Mouse (Mus musculus): ENCODE measurements around the gene Ankrd23. TPM values are rescaled to one million over a fixed set of nuclear protein-coding genes. Genes with fewer than 3 reads are reported as not detected.

Gene Ankrd23
- total RNA-seq, 2 experiments from 2014 or later = 6.1 to 6.3 TPM

DNA sequence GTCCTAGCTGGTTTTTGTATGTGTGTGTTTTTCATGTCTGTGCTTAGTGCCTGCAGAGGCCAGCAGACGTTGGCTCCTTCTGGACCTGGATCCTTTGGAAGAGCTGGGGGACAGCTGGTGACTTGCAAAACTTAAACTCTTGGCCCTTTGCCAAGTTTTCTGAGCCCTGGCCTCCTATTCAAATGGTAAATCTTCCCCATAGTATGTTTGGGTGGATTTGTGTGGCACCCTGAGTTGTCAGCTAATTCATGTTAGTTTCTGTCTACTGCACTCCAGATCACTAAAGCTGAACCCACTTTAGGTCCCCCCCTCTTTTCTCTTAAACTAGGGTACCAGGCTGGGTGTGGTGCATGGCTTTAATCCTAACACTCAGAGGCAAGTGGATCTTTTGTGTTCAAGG lies 8.3 kb downstream of the Ankrd23 start:
- intact Hi-C loops (cut with DNase I) = no loop called here
- no peak for DNase-seq (ENCODE audit: low spot score in 2 of 2)

DNA sequence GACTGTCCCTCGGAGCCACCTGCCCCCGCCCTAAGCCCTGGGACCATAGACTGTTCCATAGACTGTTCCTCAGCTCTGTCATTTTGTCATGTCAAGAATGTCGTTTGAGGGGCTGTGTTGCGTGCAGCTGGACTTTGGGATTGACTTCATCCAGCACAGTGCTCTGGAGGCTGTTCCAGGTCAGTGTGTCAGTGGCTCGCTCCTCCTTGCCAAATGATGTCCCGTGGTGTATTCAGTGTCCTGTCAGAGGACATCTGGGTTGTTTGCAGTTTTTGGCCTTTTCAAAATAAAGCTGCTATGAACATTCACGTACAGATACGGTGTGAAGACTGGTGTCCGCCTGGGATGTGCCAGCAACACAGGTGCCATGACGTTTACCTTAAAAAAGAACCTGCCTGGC lies 9.8 kb downstream of the Ankrd23 start:
- no peak for DNase-seq (ENCODE audit: low spot score in 2 of 2)
- intact Hi-C loops (cut with DNase I) = no loop called here

DNA sequence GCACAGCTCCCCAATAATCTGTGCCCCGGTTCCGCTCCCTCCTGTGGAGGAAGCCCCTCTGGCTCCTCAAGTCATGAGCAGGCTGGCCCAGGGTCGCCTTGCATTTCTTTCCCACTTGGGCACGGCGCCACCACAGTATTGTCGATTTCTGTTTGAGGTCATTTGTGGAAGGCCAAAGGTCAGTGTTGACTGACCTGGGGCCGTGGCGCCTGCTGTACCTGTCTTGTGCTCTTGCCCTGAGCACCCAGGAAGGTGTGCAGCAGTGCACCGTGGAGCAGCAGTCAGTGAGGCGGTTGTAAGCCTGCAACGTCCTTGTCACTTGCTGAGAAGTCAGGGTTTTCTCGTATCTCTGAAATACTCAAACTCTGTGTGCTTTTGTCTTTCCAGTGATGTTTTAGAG lies 10.9 kb downstream of the Ankrd23 start:
- intact Hi-C loops (cut with DNase I) = no loop called here
- DNase-seq (ENCODE audit: low spot score in 2 of 2) = no peak

DNA sequence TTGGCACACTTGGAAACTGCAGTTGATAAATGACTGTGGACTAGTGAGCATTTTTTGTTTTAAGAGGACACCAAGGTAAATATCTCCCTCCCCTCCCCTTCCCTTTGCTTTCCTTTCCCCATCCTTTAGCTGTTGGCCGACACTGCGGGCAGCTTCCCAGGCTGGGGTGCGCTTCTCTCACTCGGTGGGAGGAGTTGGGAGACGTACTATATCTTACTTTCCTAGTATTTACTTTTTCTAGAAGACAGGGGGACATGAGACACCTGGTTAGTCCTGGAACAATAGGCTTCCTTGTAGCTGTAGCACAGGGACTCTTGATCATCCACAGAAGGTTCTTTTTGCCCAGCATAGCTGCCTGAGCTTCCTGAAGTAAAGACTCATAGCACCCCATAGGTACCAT lies 12.6 kb downstream of the Ankrd23 start:
- intact Hi-C loops (cut with DNase I) = no loop called here
- DNase-seq (ENCODE audit: low spot score in 2 of 2) = no peak

DNA sequence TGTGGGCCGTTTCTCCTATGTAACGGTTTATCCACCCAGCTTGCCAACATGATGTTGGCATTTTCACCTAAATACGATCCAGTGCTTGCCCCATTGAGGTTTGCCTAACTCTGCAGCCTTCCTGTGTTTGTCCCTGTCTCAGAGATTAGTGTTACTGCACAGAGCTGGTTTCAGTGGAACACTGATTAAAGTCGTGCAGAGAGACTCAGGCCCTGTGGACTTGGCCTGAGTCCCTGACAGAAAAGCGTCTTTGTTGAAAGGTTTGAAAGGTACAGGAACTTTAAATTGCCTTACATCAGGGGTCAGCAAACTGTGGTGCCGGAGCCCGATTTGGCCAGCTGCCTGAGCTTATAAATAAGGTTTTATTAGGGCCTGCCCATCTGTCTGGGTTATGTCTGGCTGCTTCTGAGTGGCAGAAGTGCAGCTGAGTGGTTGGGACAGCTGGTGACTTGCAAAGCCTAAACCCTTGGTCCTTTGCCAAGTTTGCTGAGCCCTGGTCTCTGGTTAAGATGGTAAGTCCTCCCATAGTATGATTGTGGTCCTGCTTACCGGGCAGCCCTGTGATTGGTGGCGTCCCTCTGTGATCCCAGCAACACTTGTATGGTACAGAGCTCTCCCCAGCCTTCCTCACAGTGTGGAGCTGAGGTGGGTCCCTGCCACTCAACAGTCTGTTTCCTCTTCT lies 13.2 kb downstream of the Ankrd23 start:
- intact Hi-C loops (cut with DNase I) = no loop called here
- no peak for DNase-seq (ENCODE audit: low spot score in 2 of 2)

DNA sequence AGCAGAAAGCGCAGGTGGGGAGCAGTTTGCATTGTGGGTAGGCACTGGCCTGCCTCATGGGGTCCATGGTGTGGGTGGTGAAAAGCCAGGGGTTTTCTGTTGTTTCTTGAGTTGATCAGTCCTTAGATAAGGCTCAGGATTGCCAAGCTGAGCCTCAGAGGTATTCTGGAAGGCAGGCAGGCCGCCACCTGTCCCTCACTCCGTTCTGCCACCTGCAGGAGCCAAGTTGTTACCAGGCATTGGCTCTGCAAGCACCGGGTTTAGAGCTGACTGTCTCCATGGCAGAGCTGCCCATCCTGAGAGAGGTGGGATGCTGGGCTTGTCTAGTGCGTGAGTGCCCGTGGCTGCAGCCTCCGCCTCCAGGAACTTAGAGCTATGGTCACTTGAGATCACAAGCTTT lies 14.5 kb downstream of the Ankrd23 start:
- no peak for DNase-seq (ENCODE audit: low spot score in 2 of 2)
- intact Hi-C loops (cut with DNase I) = no loop called here

DNA sequence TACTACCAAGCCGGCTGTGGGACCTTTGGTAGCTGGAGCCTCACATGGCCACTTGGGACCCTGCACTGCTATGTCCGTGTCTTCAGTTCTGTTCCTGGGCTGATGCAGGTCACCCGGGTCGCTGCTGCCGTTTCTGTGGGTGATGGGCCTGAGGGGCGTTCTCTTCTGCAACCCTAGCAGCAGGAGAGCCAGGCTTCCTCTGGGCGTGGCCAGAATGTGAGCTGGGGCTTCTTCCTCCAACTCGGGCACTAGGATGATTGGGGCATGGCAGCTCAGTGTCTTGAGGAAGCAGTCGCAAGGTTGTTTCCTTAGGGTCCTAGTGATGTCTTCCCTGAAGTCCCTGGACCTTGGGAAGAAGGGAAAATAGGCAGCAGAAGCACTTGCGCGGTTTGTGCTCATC lies 17.1 kb downstream of the Ankrd23 start:
- DNase-seq (ENCODE audit: low spot score in 2 of 2) = no peak
- intact Hi-C loops (cut with DNase I) = no loop called here

DNA sequence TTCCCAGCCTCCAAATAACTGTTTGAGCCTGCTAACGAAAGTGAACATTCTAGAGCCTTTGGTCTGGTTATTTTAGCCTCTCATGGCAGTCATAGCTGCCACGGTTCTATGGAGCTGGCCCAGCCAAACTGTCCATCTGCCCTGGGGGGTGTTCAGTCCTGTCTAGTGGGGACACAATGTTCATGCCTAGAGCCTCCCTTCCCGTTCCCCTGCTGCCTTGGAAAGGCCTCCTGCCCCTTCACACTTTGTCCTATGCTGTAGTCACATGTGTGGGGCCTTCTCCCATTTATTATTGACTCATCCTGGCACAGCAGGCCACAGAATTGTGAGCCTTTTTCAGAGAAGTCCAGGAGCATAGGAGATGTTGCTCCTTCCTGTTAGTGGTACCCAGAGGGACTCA lies 18.4 kb downstream of the Ankrd23 start:
- intact Hi-C loops (cut with DNase I) = no loop called here
- DNase-seq (ENCODE audit: low spot score in 2 of 2) = no peak

DNA sequence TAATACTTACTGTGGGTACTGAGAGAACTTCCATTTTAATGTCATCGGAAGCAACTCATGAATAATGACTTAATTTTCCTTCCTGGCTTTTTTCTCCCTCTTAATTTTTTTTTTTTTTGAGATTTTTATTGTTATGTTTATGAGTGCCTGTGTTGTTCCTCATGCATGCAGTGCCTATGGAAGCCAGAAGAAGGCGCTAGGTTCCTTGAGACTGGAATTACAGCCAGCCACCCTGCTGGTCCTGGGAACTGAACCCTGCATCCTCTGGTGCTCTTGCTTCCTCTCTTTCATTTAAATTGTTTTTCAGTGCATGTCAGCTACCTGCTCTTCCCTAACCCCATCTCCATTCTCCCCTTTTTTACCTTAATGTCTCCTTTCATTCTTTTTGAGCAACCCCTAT lies 23.0 kb downstream of the Ankrd23 start:
- intact Hi-C loops (cut with DNase I) = loop anchor here (5.0 kb wide), 2 partner anchors 71 to 146 kb away; partner anchors contain the start of gene Kansl3
- no peak for DNase-seq (ENCODE audit: low spot score in 2 of 2)

DNA sequence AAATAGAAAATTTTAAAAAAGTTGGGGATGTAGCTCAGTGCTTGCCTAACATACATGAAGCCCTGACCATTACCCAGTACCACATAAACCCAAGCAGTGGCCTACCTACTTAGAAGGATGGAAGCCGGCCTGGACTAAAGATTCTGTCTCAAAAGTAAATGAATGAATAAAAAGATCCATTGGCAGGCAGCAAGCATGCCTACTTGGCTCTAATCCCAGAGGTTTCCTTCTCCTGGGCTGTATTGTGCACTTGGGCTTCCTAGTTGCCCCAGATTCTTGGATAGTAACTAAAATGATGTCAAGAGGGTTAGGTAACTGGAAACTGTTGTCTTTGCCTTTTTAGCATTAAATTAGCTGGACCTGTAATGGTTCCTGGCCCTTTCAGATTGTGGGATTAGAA lies 23.4 kb downstream of the Ankrd23 start:
- DNase-seq (ENCODE audit: low spot score in 2 of 2) = peak in 1 of 2 experiments; percentile 43
- intact Hi-C loops (cut with DNase I) = loop anchor here (5.0 kb wide), 2 partner anchors 71 to 146 kb away; partner anchors contain the start of gene Kansl3

DNA sequence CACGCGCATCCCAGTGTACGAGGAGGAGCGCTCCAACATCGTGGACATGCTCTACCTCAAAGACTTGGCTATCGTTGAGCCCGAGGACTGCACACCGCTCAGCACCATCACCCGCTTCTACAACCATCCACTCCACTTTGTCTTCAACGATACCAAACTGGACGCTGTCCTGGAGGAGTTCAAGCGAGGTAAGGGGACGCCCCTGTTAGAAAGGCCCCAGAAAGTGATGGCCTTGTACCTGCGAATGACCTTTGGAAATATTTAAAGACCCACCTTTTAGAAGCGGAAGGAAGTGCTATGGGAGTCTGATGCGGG lies 23.8 kb downstream of the Ankrd23 start:
- DNase-seq (ENCODE audit: low spot score in 2 of 2) = no peak
- intact Hi-C loops (cut with DNase I) = loop anchor here (5.0 kb wide), 2 partner anchors 71 to 146 kb away; partner anchors contain the start of gene Kansl3

DNA sequence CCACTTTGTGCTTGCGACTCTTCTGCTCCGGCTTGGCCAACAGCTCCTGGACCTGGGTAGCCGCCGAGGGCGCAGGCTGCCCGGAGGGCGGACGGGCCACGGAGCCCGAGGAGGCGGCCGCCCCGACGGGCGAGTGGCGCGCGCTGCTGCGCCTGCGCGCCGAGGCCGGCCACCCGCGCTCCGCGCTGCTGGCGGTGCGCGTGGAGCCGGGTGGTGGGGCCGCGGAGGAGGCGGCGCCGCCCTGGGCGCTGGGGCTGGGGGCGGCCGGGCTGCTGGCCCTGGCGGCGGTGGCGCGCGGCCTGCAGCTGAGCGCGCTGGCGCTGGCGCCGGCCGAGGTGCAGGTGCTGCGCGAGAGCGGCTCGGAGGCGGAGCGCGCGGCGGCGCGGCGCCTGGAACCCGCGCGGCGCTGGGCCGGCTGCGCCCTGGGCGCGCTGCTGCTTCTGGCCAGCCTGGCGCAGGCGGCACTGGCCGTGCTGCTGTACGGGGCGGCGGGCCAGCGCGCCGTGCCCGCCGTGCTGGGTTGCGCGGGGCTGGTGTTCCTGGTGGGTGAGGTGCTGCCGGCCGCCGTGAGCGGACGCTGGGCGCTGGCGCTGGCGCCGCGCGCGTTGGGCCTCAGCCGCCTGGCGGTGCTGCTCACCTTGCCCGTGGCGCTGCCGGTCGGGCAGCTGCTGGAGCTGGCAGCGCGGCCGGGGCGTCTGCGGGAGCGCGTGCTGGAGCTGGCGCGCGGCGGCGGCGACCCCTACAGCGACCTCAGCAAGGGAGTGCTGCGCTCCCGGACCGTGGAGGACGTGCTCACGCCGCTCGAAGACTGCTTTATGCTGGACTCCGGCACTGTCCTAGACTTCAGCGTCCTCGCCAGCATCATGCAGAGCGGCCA lies 24.4 kb downstream of the Ankrd23 start:
- peak; percentile 53 to 56 for DNase-seq (ENCODE audit: low spot score in 2 of 2)
- intact Hi-C loops (cut with DNase I) = loop anchor here (5.0 kb wide), 2 partner anchors 70 to 145 kb away; partner anchors contain the start of gene Kansl3

DNA sequence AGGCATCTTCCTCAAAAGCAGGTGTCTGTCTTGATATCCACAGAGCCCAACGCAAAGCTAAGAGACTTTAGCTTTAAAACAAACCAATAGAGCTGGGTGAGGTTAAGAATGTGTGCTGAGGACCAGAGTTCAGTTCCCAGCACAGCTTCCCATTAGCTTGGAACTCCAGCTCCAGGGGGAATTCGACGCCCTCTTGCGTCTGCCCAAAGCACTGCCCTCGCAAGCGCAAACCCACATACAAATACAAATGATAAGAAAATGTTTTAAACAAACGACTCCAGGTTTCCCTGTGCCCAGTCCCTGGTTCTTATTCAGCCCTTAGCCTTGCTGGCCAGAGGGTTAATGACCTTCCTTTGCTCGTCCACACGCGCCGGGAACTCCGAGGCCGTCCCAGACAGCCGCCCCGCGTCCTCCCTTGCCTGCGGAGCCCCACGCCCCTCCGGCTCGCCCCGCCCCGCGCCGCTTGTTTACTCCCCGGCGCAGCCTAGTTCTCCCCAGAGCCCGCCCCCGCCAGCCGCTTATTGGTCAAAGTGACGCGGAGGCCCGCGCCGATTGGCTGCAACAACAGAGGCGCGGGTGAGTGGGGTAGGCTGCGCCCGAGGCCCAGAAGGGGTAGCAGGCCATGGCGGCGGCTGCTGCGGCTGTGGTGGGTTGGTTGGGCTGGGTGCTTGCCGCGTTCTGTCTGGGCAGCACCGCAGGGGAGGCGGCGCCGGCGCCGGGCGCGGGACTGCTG lies 25.2 kb downstream of the Ankrd23 start, which contains the start of gene Cnnm3:
TSS of gene Cnnm3 (plus strand) at position 579 of the 733 bp plus-strand sequence.
- intact Hi-C loops (cut with DNase I) = loop anchor here (5.0 kb wide), 2 partner anchors 69 to 144 kb away; partner anchors contain the start of gene Kansl3
- DNase-seq (ENCODE audit: low spot score in 2 of 2) = peak; percentile 98 to 99

DNA sequence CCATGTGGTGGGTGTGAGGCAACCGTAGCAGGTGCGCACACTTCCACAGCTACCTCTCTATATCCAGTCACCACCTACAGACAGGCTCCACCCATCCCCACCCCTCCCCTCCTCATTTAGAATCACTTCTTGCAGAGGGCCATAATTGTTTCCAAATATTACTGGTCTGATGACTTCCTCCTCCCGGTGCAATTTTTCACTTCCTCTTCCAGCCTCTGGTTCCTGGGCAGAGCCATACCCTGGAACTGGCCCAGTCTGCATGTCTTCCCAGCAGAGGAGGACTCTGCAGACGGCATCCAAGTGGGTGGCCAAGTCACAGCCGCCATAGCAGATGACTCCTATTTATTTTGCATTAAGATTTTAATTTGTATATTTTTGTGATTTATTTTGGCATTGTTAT lies 28.4 kb downstream of the Ankrd23 start:
- intact Hi-C loops (cut with DNase I) = no loop called here
- DNase-seq (ENCODE audit: low spot score in 2 of 2) = no peak

DNA sequence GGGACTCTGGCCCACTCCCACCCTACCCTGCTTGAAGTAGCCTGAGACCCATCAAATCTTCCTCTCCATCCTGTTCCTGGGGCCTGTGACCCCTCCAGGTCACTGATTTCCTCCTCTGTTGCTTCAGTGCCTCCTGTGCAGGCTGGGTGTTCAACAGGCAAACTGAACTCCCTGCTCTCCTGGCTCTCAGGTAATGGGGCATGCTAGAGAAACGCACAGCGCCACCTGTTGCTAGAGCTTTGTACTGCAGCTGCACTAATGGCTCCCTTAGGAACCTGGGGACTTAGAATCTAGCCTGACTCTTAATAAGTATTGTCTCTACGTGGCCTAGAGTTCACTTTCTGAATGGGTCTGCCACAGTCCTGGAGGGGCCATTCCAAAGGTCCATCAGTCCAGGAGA lies 35.4 kb downstream of the Ankrd23 start:
- DNase-seq (ENCODE audit: low spot score in 2 of 2) = peak; percentile 68 to 69
- intact Hi-C loops (cut with DNase I) = loop anchor here (1.0 kb wide), 1 partner anchor 178 kb away; no protein-coding TSS in a partner anchor

DNA sequence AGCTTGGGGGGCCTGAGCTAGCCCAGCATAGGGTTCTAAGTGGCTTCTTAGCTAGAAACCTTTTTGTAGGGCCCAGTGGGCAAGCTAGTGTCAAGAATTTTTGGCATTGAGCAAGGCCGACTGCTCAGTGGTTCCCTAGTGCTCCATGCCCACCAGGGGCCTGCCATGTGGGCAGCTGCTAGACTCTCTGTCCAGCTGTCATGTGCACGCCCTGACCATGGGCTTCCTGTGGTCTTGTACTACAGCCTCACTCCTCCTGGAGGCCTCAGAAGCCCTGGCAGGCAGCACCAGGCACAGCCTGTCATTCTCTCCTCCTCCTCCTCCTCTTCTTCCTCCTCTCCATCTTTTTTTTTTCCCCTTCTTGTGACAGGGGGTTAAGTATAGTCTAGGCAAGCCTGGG lies 39.4 kb downstream of the Ankrd23 start:
- intact Hi-C loops (cut with DNase I) = no loop called here
- no peak for DNase-seq (ENCODE audit: low spot score in 2 of 2)

DNA sequence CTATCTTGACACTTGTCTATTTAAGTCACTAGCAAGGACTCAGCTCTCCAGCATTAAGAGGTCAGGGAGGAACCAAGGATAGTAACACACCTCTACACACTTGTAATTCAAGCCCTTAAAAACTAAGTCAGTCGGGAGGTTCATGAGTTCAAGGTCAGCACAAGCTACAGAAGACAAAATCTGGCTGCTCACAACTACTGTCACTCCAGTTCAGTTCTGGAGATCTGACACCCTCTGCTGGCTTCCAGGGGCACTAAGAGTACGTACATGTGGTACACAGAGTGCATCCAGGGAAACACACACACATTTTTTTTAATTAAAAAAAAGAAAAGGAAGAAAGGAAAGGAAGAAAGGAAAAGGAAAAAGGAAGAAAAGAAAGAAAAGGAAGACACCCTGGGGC lies 40.0 kb downstream of the Ankrd23 start:
- DNase-seq (ENCODE audit: low spot score in 2 of 2) = peak in 1 of 2 experiments; percentile 37
- intact Hi-C loops (cut with DNase I) = no loop called here

DNA sequence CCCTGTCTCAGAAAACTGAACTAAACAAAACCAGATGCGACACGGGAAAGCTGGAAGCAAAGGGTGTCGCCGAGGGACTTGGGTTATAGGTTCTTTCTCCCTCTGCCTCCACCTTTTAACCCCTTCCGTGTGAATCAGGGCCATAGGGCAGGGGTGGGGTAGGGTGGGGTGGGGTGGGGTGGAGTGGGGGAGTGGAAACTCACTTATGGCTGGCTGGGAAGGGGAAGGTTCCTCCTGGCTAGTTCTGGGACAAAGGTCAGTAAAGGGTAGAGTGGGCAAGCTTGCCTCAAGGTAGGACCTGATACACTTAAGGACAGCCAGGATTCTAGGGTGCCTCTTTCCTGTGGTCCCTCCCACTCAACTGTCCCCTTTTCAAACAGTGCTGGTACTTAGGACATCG lies 43.4 kb downstream of the Ankrd23 start:
- DNase-seq (ENCODE audit: low spot score in 2 of 2) = no peak
- intact Hi-C loops (cut with DNase I) = no loop called here

DNA sequence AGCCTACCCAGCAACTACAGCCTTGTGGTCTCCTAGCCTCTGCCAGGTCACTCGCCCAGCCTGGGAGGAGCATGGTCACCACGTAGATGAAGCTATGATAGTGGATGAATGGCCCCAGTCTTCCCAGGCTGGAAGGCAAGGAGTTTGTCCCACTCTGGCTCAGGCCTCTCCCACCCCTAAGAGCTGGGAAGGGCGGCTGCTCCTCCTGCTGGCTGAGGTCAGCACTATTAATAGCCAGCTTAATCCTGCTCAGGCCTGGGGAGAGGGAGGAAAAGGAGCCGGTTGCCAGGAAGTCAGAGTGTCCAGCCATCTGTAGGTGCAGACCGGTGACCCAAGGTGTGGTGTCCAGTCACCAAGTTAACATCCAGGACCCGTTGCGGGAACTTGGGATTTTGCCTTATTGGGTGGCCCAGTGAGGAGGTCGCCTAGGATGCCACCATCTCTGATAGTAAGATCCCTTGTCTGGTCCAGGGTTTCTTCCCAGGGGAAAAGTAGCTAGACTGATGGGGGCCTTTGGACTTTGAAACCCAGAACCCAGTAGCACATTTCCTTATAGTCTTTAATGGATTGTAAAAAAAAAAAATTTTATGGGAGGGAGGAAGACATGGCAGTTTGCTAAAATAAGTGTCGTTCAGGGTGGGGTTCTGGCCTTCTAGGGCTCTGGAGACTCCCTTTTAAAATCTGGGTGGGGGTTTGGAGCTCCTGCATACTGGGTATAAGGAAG lies 44.1 kb downstream of the Ankrd23 start:
- no peak for DNase-seq (ENCODE audit: low spot score in 2 of 2)
- intact Hi-C loops (cut with DNase I) = no loop called here

All from left cerebral cortex, postnatal 25 days (tissue).